Mouse (Mus musculus) skeletal muscle tissue, adult 2 months (tissue): ENCODE measurements around the gene Rptor.

ENCODE experiments used
- DNase-seq: peaks from one replicate; pipeline ENCODE4 v3.0.0-alpha.2; 2012; ENCODE audit warnings: low read depth, low spot score

Gene Rptor

GRCm38 (mm10) chr11:119809309-119809708 is 206.6 kb downstream of the Rptor start:
- DNase-seq: no peak

GRCm38 (mm10) chr11:119811022-119811421 is 208.3 kb downstream of the Rptor start:
- peak; percentile 61 for DNase-seq

- DNase-seq: no peak
Measured at GRCm38 (mm10) chr11:119811598-119811997, 208.9 kb downstream of the Rptor start.

- DNase-seq: no peak
Measured at GRCm38 (mm10) chr11:119812093-119812492, 209.4 kb downstream of the Rptor start.

- DNase-seq: no peak
Measured at GRCm38 (mm10) chr11:119814035-119814558, 211.4 kb downstream of the Rptor start.

- no peak for DNase-seq
Measured at GRCm38 (mm10) chr11:119816798-119817361, 214.2 kb downstream of the Rptor start.

- DNase-seq: no peak
Measured at GRCm38 (mm10) chr11:119817362-119817837, 214.7 kb downstream of the Rptor start.

GRCm38 (mm10) chr11:119817898-119818297 is 215.2 kb downstream of the Rptor start:
- no peak for DNase-seq

GRCm38 (mm10) chr11:119821514-119821913 is 218.8 kb downstream of the Rptor start:
- peak; percentile 13 for DNase-seq

GRCm38 (mm10) chr11:119824072-119824649 is 221.5 kb downstream of the Rptor start:
- DNase-seq: no peak

GRCm38 (mm10) chr11:119825783-119826182 is 223.1 kb downstream of the Rptor start:
- no peak for DNase-seq

GRCm38 (mm10) chr11:119826239-119826638 is 223.5 kb downstream of the Rptor start:
- DNase-seq: no peak

- no peak for DNase-seq
Measured at GRCm38 (mm10) chr11:119829116-119829515, 226.4 kb downstream of the Rptor start.

GRCm38 (mm10) chr11:119831682-119832081 is 229.0 kb downstream of the Rptor start:
- DNase-seq: no peak

- DNase-seq: no peak
Measured at GRCm38 (mm10) chr11:119833311-119833710, 230.6 kb downstream of the Rptor start.

GRCm38 (mm10) chr11:119833877-119834804 is 231.4 kb downstream of the Rptor start:
- DNase-seq: no peak

- DNase-seq: no peak
Measured at GRCm38 (mm10) chr11:119836326-119836725, 233.6 kb downstream of the Rptor start.

GRCm38 (mm10) chr11:119837786-119838185 is 235.1 kb downstream of the Rptor start:
- DNase-seq: no peak

GRCm38 (mm10) chr11:119839411-119840342 is 237.0 kb downstream of the Rptor start:
- peak; percentile 33 for DNase-seq

GRCm38 (mm10) chr11:119846608-119847007 is 243.9 kb downstream of the Rptor start:
- no peak for DNase-seq

GRCm38 (mm10) chr11:119847076-119847475 is 244.4 kb downstream of the Rptor start:
- DNase-seq: no peak
